In the genomic region with DNA sequence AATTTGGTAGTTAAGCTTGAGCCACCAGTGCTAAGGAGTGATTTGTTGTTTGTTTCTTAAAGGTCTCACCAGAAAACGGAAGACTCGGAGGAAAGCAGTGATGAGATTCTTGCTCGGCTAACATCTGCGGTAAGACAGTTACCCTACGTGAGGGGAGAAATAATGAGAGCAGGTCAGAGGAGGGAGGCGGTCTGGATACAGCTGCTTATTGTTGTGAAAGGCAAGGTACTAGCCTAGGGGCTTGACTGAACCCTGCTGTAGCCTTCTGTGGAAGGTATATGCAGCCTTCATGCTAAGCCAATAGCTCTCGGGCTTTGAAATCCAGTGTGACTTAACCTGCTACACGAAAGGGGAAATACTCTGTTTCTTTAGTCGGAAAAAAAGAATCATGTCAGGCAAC, we compare ENCODE assay signal across 23 mouse cellular contexts.
DNase-seq lines count a peak whose midpoint lies in the region; ATAC-seq and TF ChIP-seq lines count a peak whose summit lies in the region.
"Had no signal": no experiment of that assay in that cellular context is flagged by ENCODE, and none has a peak within 500 bp of the region (broad histone marks: within the 10 kb centered on the region; RNA-seq: fewer than 3 reads in every experiment).

No protein-coding gene starts in this region.

- DNase-seq in hindbrain, postnatal 0 days (ENCODE audit: low spot score), result no peak
- DNase-seq in midbrain, embryonic 14.5 days, result peak; percentile 42
- no peak for DNase-seq in hindbrain, embryonic 14.5 days (ENCODE audit: low spot score)
- peak; percentile 16 for DNase-seq in limb, embryonic 10.5 days (ENCODE audit: low spot score)
- DNase-seq in ovary, postnatal 14 days (ENCODE audit: low spot score), result no peak
- DNase-seq: adrenal gland, adult 2 months; adrenal gland, postnatal 14 days; cerebellum, adult 11-12 months; cerebellum, adult 8-10 months; cerebellum, postnatal 10 days; cerebellum, postnatal 36 days; forebrain, postnatal 0 days; gastrocnemius, adult 2 months; gastrocnemius, postnatal 14 days; kidney, adult 11 months had no signal

- ATAC-seq in hindbrain, embryonic 13.5 days (ENCODE audit: low FRiP score), result no peak
- ATAC-seq in hindbrain, postnatal 0 days, result no peak
- ATAC-seq in midbrain, embryonic 14.5 days (ENCODE audit: low FRiP score, low TSS enrichment), result no peak
- ATAC-seq in midbrain, embryonic 15.5 days (replicated peaks), result no peak; the same call in 1 of the 2 replicates
- ATAC-seq in hindbrain, embryonic 14.5 days (ENCODE audit: low FRiP score), result no peak
- ATAC-seq: CD4-positive, CD25-positive, alpha-beta regulatory T cell, adult 4 months; forebrain, embryonic 14.5 days; forebrain, postnatal 0 days; inflammation-experienced regulatory T-cells, adult 6 months had no signal

- no peak overlapping the region for H3K4me2 ChIP-seq in hindbrain, embryonic 13.5 days
- no peak overlapping the region for H3K4me2 ChIP-seq in hindbrain, postnatal 0 days (ENCODE audit: low read depth, low read length)
- no peak overlapping the region for H3K4me2 ChIP-seq in midbrain, embryonic 14.5 days (ENCODE audit: low read length)
- no peak overlapping the region for H3K4me2 ChIP-seq in midbrain, embryonic 15.5 days
- H3K4me2 ChIP-seq in hindbrain, embryonic 14.5 days (replicated peaks), result no peak overlapping the region
- H3K4me2 ChIP-seq: embryonic facial prominence, embryonic 12.5 days; embryonic facial prominence, embryonic 15.5 days; heart, embryonic 11.5 days had no signal

- H3K9me3 ChIP-seq in hindbrain, embryonic 13.5 days, result no peaks in the 10 kb centered on the region
- H3K9me3 ChIP-seq in hindbrain, postnatal 0 days (ENCODE audit: low read length), result no peaks in the 10 kb centered on the region
- H3K9me3 ChIP-seq in midbrain, embryonic 14.5 days (ENCODE audit: control insufficient read depth, low read length), result no peaks in the 10 kb centered on the region
- no peaks in the 10 kb centered on the region for H3K9me3 ChIP-seq in midbrain, embryonic 15.5 days
- no peaks in the 10 kb centered on the region for H3K9me3 ChIP-seq in hindbrain, embryonic 14.5 days (ENCODE audit: control insufficient read depth, low read length)
- no peaks in the 10 kb centered on the region for H3K9me3 ChIP-seq in limb, embryonic 10.5 days (replicated peaks)
- H3K9me3 ChIP-seq: embryonic facial prominence, embryonic 12.5 days; embryonic facial prominence, embryonic 15.5 days had no signal

- H3K4me1 ChIP-seq in hindbrain, embryonic 13.5 days (replicated peaks), result peaks cover 10% of the 10 kb centered on the region; the same call in 1 of the 2 replicates
- no peaks in the 10 kb centered on the region for H3K4me1 ChIP-seq in hindbrain, postnatal 0 days (ENCODE audit: insufficient read depth, low read length)
- no peaks in the 10 kb centered on the region for H3K4me1 ChIP-seq in midbrain, embryonic 14.5 days (ENCODE audit: control insufficient read depth, insufficient read depth, low read length)
- H3K4me1 ChIP-seq in midbrain, embryonic 15.5 days, result peaks cover 3% of the 10 kb centered on the region; the same call in 1 of the 2 replicates
- H3K4me1 ChIP-seq in hindbrain, embryonic 14.5 days (replicated peaks; ENCODE audit: control insufficient read depth, insufficient read depth, low read length), result no peaks in the 10 kb centered on the region
- H3K4me1 ChIP-seq in limb, embryonic 10.5 days, result no peaks in the 10 kb centered on the region; the same call in 1 of the 2 replicates
- H3K4me1 ChIP-seq: embryonic facial prominence, embryonic 12.5 days; embryonic facial prominence, embryonic 15.5 days had no signal

- no peaks in the 10 kb centered on the region for H3K36me3 ChIP-seq in hindbrain, embryonic 13.5 days
- H3K36me3 ChIP-seq in hindbrain, postnatal 0 days (ENCODE audit: insufficient read depth, low read length), result no peaks in the 10 kb centered on the region
- no peaks in the 10 kb centered on the region for H3K36me3 ChIP-seq in midbrain, embryonic 14.5 days (ENCODE audit: control insufficient read depth, insufficient read depth, low read length)
- no peaks in the 10 kb centered on the region for H3K36me3 ChIP-seq in midbrain, embryonic 15.5 days (replicated peaks)
- no peaks in the 10 kb centered on the region for H3K36me3 ChIP-seq in hindbrain, embryonic 14.5 days (replicated peaks; ENCODE audit: control insufficient read depth, insufficient read depth)
- H3K36me3 ChIP-seq in limb, embryonic 10.5 days, result no peaks in the 10 kb centered on the region
- H3K36me3 ChIP-seq: embryonic facial prominence, embryonic 12.5 days; embryonic facial prominence, embryonic 15.5 days had no signal

- WGBS in hindbrain, embryonic 13.5 days, result 57% methylated on average over 9 of the region's 9 CpGs
- 79% methylated on average over 9 of the region's 9 CpGs for WGBS in hindbrain, postnatal 0 days
- WGBS in midbrain, embryonic 14.5 days, result 70% methylated on average over 9 of the region's 9 CpGs
- 68% methylated on average over 9 of the region's 9 CpGs for WGBS in midbrain, embryonic 15.5 days
- WGBS in hindbrain, embryonic 14.5 days, result 59% methylated on average over 9 of the region's 9 CpGs
- 89% methylated on average over 9 of the region's 9 CpGs for WGBS in limb, embryonic 10.5 days

- H3K9ac ChIP-seq in hindbrain, embryonic 13.5 days, result no peak overlapping the region
- no peak overlapping the region for H3K9ac ChIP-seq in hindbrain, postnatal 0 days (replicated peaks; ENCODE audit: low read length)
- no peak overlapping the region for H3K9ac ChIP-seq in midbrain, embryonic 14.5 days (replicated peaks; ENCODE audit: low read length)
- H3K9ac ChIP-seq in midbrain, embryonic 15.5 days, result no peak overlapping the region
- H3K9ac ChIP-seq in hindbrain, embryonic 14.5 days, result no peak overlapping the region
- H3K9ac ChIP-seq: embryonic facial prominence, embryonic 12.5 days; embryonic facial prominence, embryonic 15.5 days; forebrain, postnatal 0 days had no signal

- H3K27ac ChIP-seq in hindbrain, embryonic 13.5 days, result peak overlapping the region; percentile 25
- no peak overlapping the region for H3K27ac ChIP-seq in hindbrain, postnatal 0 days
- no peak overlapping the region; the same call in 1 of the 2 replicates for H3K27ac ChIP-seq in midbrain, embryonic 14.5 days (replicated peaks; ENCODE audit: low read depth, low read length)
- no peak overlapping the region for H3K27ac ChIP-seq in midbrain, embryonic 15.5 days
- peak overlapping the region; percentile 43; the same call in 1 of the 2 replicates for H3K27ac ChIP-seq in hindbrain, embryonic 14.5 days
- no peak overlapping the region for H3K27ac ChIP-seq in limb, embryonic 10.5 days
- H3K27ac ChIP-seq: embryonic facial prominence, embryonic 12.5 days; embryonic facial prominence, embryonic 15.5 days; gastrocnemius, adult 2 months had no signal

- no peak overlapping the region for H3K4me3 ChIP-seq in hindbrain, embryonic 13.5 days
- no peak overlapping the region for H3K4me3 ChIP-seq in hindbrain, postnatal 0 days (ENCODE audit: low read length)
- H3K4me3 ChIP-seq in midbrain, embryonic 14.5 days (replicated peaks; ENCODE audit: low read depth, low read length), result no peak overlapping the region
- H3K4me3 ChIP-seq in midbrain, embryonic 15.5 days, result no peak overlapping the region
- no peak overlapping the region for H3K4me3 ChIP-seq in hindbrain, embryonic 14.5 days (replicated peaks; ENCODE audit: low read length)
- no peak overlapping the region for H3K4me3 ChIP-seq in limb, embryonic 10.5 days
- H3K4me3 ChIP-seq: embryonic facial prominence, embryonic 12.5 days; embryonic facial prominence, embryonic 15.5 days; gastrocnemius, adult 2 months had no signal

- no peak for TF ChIP-seq CTCF in hindbrain, postnatal 0 days (IDR thresholded peaks at IDR 0.05; ENCODE audit: low read depth)

- H3K27me3 ChIP-seq in hindbrain, embryonic 13.5 days, result no peaks in the 10 kb centered on the region
- H3K27me3 ChIP-seq in hindbrain, postnatal 0 days (ENCODE audit: insufficient read depth, low read length), result no peaks in the 10 kb centered on the region
- no peaks in the 10 kb centered on the region for H3K27me3 ChIP-seq in midbrain, embryonic 14.5 days (ENCODE audit: control insufficient read depth, insufficient read depth, low read length)
- no peaks in the 10 kb centered on the region for H3K27me3 ChIP-seq in midbrain, embryonic 15.5 days (replicated peaks)
- H3K27me3 ChIP-seq in hindbrain, embryonic 14.5 days (ENCODE audit: control insufficient read depth, insufficient read depth, low read length), result no peaks in the 10 kb centered on the region
- H3K27me3 ChIP-seq in limb, embryonic 10.5 days (ENCODE audit: low read depth, poor library complexity, severe bottlenecking), result no peaks in the 10 kb centered on the region
- H3K27me3 ChIP-seq: embryonic facial prominence, embryonic 12.5 days; embryonic facial prominence, embryonic 15.5 days had no signal

Comparison
In these comparisons a context has a peak if more than half of its experiments do, and no peak if none do; other contexts are left out.
1. H3K27ac ChIP-seq: peak in hindbrain, embryonic 13.5 days (single experiment) and hindbrain, embryonic 14.5 days (single experiment); none in hindbrain, postnatal 0 days (single experiment), midbrain, embryonic 14.5 days (single experiment), midbrain, embryonic 15.5 days (single experiment) and limb, embryonic 10.5 days (single experiment).
2. DNase-seq: peak in midbrain, embryonic 14.5 days (single experiment) and limb, embryonic 10.5 days (single experiment); none in hindbrain, postnatal 0 days (single experiment), hindbrain, embryonic 14.5 days (single experiment) and ovary, postnatal 14 days (single experiment).